Mouse (Mus musculus) forelimb bud, embryonic 11.5 days (tissue): Measurements from ENCODE around the gene Hsp90ab1.

ENCODE experiments used
- DNase-seq: peaks from one replicate; pipeline ENCODE4 v3.0.0-alpha.2; 2012; ENCODE audit warnings: low read depth, low spot score

Hsp90ab1 gene

GRCm38 (mm10) chr17:45573087-45573779 lies at the start of gene Hsp90ab1:
Gene Hsp90ab1, minus strand, starts transcription at chr17:45573271.
- peak; percentile 96 for DNase-seq

DNA sequence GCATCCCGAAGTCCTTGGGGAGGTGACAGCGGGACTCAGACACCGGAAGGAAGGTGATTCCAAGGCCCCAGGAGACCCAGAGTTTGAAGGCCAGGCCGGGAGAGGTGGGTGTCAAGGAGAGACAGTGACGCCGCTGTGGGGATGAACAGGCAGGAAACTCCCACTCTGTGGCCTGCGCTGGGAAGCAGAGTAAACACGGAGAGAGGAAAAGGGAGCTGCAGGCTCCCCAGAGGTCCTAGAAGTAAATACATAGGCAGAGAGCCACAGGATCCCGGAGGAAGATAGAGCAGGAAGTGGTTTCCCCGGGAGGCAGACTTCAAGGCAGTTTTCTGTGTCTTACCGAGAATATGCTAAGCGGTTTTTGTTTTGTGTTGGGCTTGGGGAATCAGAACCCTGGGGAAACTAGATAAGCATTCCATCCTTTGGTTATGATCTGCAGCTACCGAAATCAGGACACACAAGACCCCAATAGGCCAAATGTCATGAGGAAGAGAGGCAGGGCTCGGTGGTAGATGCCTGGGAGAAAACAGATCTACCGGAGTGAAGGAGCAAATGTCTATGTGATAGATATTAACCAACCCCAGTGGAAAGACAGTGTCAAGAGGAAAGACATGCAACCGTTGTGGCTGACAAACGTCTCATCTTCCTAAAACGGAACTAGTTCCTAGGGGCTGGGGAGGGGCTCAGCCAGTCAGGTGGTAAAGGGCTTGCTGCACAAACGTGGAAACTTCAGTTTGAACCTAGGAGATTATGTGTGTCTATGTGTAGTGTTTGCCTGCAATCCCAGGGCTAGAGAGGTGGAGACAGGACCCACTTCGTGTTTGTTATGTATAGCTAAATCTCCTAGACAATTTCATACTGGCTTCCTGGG lies 46.5 kb upstream of the Hsp90ab1 start:
- DNase-seq: no peak

GRCm38 (mm10) chr17:45618941-45619385 lies 45.9 kb upstream of the Hsp90ab1 start:
- no peak for DNase-seq

DNA sequence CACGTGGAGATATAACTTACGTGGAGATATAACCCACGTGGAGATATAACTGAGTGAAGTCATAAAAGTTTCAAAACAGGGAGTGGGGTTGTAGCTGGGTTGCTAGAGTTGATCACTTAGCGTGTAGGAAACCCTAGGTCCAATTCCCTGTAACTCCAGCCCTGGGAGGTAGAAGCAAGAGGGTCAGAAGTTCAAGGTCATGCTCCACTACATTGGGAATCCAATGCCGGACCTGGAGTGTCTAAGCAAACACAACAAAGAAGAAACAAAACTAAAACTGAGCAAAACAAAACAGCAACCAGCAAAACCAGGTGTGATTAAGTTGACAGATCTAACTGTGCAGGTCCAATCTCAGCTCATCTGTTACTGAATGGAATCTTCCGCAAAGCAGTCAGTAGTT lies 44.6 kb upstream of the Hsp90ab1 start:
- DNase-seq: no peak

DNA sequence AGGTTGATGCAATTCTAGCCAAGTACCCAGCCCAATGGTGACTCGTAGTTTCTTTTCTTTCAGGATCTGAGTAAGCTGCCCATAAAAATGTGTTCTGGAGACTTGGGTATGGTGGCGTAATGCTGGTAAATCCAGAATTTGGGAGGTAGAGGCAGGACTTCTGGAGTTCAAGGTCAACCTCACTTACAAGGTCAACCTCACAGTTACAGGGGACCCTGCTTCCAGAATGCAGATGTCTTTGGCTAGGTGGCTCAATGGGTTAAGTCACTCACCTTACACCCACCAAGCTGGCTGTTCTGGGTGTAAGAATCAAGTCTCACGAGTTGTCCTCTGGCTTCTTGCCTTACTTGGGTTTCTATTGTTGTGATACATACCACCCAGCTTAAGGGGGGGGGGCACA lies 43.6 kb upstream of the Hsp90ab1 start:
- DNase-seq: no peak

- DNase-seq: no peak
These were observed 43.1 kb upstream of the Hsp90ab1 start for GRCm38 (mm10) chr17:45616046-45616650.

DNA sequence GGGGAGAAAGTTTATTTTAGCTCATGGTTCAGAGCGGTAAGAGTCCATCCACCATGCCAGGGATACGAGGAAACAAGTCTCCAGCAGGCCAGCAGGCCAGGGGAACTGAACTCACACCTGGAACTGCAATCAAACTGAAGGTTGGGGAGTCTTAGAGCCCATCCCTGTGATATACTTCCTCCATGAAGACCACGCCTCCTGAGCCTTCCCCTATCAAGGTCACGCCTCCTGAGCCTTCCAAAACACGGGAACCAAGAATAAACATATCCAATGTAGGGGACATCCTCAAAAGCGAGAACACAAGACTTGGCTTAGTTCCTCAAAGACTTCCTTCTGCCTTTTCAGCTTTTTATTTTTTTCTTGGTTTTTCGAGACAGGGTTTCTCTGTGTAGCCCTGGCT lies 39.9 kb upstream of the Hsp90ab1 start:
- DNase-seq: no peak

GRCm38 (mm10) chr17:45612008-45612407 lies 38.9 kb upstream of the Hsp90ab1 start:
- no peak for DNase-seq

DNA sequence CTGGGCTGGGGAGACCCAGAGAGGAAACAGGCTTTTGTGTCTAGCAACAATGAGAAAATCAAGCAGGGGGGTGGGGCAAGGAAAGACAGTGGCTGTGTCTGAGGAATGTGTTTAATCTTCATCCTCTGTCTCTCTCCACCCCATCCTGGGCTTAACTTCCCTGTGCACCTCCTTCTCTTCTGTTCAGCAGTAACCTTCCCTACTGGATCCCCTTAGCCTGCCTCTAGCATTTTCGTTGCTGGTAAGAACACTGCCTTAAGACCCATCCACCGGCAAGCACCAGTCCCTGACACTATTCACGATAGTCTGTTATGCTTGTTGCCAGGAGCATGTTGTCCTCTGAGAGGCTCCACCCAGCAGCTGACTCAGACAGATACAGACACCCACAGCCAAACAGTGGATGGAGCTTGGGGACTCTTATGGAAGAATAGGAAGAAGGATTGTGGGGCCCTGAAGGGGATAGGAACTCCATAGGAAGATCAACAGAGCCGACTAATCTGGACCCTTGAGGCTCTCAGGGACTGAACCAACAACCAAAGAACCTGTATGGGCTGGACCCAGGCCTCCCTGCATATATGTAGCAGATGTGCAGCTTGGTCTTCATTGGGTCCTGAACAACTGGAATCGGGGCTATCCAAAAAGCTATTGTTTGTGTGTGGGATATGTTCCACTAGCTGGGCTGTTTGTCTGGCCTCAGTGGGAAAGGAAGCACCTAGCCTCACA lies 37.2 kb upstream of the Hsp90ab1 start:
- DNase-seq: no peak

DNA sequence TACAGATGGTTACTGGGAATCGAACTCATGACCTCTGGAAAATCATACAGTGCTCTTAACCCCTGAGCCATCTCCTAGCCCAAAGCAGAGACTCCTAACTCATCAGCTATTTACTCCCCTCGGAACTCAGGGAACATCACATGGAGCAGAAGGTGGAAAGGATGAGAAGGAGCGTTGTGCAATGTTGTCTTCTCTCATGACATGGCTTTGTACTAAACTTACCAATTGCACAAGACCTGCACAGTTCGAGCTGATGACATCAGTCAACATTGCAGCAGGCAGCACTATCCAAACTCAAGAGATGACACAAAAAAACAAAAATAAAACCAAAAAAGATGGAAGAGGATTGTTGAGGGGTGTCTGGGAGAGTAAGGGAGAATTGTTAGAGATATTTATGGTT lies 35.3 kb upstream of the Hsp90ab1 start:
- no peak for DNase-seq

- DNase-seq: no peak
These were observed 34.2 kb upstream of the Hsp90ab1 start for GRCm38 (mm10) chr17:45606992-45607879.

GRCm38 (mm10) chr17:45602984-45603383 lies 29.9 kb upstream of the Hsp90ab1 start:
- DNase-seq: no peak

DNA sequence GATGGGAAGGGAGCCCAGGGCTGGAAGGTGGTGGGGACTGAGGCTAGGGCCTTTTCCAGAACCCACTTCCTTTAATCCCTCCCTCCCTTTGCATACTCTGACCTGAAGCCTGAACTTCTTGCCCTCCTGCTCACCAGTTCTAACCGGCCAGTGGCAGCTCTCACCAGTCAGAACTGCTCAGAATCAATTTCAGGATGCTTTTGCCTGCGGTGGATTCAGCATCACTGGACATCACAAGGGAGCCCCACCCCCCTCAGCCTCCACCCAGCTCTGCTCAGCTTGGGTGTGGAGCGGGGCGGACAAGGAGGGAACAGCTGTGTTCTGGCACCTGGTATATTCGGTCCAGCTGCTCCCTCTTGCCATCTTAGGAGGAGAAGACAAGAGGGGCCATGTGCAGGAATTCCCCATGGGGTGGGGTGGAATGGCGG lies 28.8 kb upstream of the Hsp90ab1 start, which contains the start of gene Mymx:
Mymx (minus strand) TSS at position 226 of the 428 bp plus-strand sequence.
- DNase-seq: no peak

GRCm38 (mm10) chr17:45601325-45601724 lies 28.3 kb upstream of the Hsp90ab1 start:
- DNase-seq: no peak

GRCm38 (mm10) chr17:45600267-45600666 lies 27.2 kb upstream of the Hsp90ab1 start:
- DNase-seq: no peak

DNA sequence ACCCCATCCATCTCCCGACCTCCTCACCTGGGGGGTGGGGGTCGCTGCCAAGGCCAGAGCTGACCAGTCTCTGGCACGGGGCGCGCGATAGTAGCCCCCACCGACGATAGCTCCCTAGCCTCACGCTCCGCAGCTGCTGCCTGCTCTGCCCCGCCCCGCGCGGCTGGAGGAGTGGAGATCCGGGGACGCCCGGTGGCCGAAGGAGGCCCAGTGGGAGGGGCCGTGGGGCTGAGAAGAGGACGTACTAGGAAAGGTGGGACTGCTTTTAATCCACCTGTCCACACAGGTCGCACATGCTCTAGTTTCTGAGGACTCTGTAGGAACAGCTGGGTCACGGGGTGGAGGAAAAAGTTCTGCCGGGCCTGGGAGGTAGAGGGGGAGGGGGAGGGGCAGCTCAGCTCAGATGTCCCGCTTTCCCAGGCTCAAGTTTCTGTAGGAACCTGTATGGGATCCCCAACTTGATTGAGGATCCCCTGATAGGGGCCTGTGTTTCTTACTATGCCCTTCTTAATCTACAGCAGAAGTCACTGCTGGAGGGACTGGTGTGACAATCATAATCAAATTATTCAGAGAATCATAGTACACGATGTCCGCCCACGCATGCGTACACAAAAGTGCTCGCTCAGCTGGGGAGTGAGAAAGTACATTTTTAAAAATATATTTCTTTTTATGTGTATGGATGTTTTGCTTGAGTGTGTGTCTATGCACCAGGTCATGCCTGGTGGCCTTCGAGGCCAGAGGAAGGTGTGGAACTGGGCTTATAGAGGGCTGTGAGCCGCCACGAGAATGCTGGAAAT lies 26.6 kb upstream of the Hsp90ab1 start, which contains the start of gene Slc29a1:
Slc29a1 (minus strand) TSS at position 161 of the 797 bp plus-strand sequence.
- no peak for DNase-seq

- no peak for DNase-seq
These were observed 25.8 kb upstream of the Hsp90ab1 start for GRCm38 (mm10) chr17:45598891-45599290.

DNA sequence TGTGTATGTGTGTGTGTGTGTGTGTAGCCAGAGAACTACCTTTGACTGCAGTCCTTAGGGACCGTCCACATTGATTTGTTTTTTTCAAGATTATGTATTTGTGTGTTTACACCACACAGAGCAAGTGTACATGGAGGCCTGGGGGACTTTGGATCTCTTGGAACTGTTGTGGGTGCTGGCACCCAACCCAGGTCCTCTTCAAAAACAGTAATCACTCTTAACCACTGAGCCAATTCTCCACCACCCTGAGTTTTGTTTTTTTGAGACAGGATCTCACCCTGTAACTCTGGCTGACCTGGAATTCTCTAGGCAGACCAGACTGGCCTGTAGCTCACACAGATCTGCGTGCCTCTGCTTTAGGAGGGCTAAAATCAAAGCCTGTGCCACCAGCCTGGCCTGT lies 25.3 kb upstream of the Hsp90ab1 start:
- DNase-seq: no peak

- no peak for DNase-seq
These were observed 24.7 kb upstream of the Hsp90ab1 start for GRCm38 (mm10) chr17:45597787-45598186.
